Mouse (Mus musculus) CH12.LX (cell line): Measurements from ENCODE around the gene Gng12. TPM values are rescaled to one million over a fixed set of nuclear protein-coding genes. Genes with fewer than 3 reads are reported as not detected.

ENCODE experiments used
- DNase-seq: peaks from one replicate; pipeline ENCODE4 v3.0.0-alpha.2; 2013; ENCODE audit errors: extremely low read depth
- H3K27ac ChIP-seq: 2 replicates; pipeline ENCODE4 v1.5.1; 2012; ENCODE audit warnings: low read depth, mild to moderate bottlenecking, control low read depth, moderate library complexity; ENCODE audit not compliant: insufficient read depth
- H3K27me3 ChIP-seq: replicated peaks from 2 replicates; pipeline ENCODE3; 2012; ENCODE audit warnings: inconsistent platforms
- H3K36me3 ChIP-seq, 2 experiments: replicated peaks in 1 of 2; 2 replicates each; pipeline versions ENCODE3 to v1.6.1; 2012; ENCODE audit warnings: inconsistent platforms in 1 of 2, low read length in 1 of 2, mild to moderate bottlenecking in 1 of 2, mixed read lengths in 1 of 2, moderate library complexity in 1 of 2; ENCODE audit not compliant: control insufficient read depth in 1 of 2, insufficient read depth in 1 of 2
- H3K4me1 ChIP-seq, 2 experiments: 2 replicates each; pipeline ENCODE4 v1.6.1; 2012; ENCODE audit warnings: inconsistent platforms in 1 of 2, moderate library complexity in 1 of 2; ENCODE audit not compliant: insufficient read depth in 2 of 2, control insufficient read depth in 1 of 2
- H3K4me2 ChIP-seq: 2 replicates; pipeline ENCODE4 v1.6.1; 2012; ENCODE audit warnings: low read depth, mild to moderate bottlenecking, control low read depth; ENCODE audit not compliant: poor library complexity, insufficient read depth, severe bottlenecking
- H3K4me3 ChIP-seq, 3 experiments: fragments of 150-350 bp in 1 of 3; sonication (generic) in 1 of 3; replicated peaks in 1 of 3; 2 replicates each; pipeline versions ENCODE3 to v1.5.1; 2011 to 2012; ENCODE audit warnings: low read depth in 2 of 3, low read length in 2 of 3, mild to moderate bottlenecking in 2 of 3, moderate library complexity in 2 of 3, control low read depth in 1 of 3, improper control_type of control experiment in 1 of 3, inconsistent platforms in 1 of 3, mixed read lengths in 1 of 3; ENCODE audit not compliant: poor library complexity in 1 of 3
- H3K79me2 ChIP-seq: replicated peaks from 2 replicates; pipeline ENCODE4 v1.6.1; 2012; ENCODE audit warnings: mild to moderate bottlenecking, moderate library complexity; ENCODE audit not compliant: control insufficient read depth, poor library complexity, insufficient read depth, severe bottlenecking; ENCODE audit errors: extremely low read depth
- H3K9ac ChIP-seq: 2 replicates; pipeline ENCODE4 v1.6.1; 2012; ENCODE audit warnings: low read depth, mild to moderate bottlenecking, control low read depth, moderate library complexity; ENCODE audit not compliant: insufficient read depth
- H3K9me3 ChIP-seq: replicated peaks from 2 replicates; pipeline ENCODE3; 2012; ENCODE audit warnings: low read length, inconsistent platforms, mixed read lengths
- CHD2 ChIP-seq: IDR thresholded peaks from 2 replicates; pipeline ENCODE4 v1.6.1; 2011; ENCODE audit warnings: low read length, improper control_type of control experiment
- CTCF ChIP-seq, 2 experiments: IDR thresholded peaks in 1 of 2; conservative IDR thresholded peaks in 1 of 2; 2 replicates each; pipeline ENCODE4 v1.5.1; 2011 to 2012; ENCODE audit warnings: low read depth in 2 of 2, low read length in 2 of 2, improper control_type of control experiment in 1 of 2, inconsistent platforms in 1 of 2, mild to moderate bottlenecking in 1 of 2, moderate library complexity in 1 of 2
- E2F4 ChIP-seq: IDR thresholded peaks from 2 replicates; pipeline ENCODE4 v1.6.1; 2011; ENCODE audit warnings: low read depth, low read length, improper control_type of control experiment; ENCODE audit not compliant: insufficient replicate concordance
- ETS1 ChIP-seq: conservative IDR thresholded peaks from 2 replicates; pipeline ENCODE4 v1.6.1; 2012; ENCODE audit warnings: low read depth, mild to moderate bottlenecking, inconsistent platforms, low read length, improper control_type of control experiment, moderate library complexity
- GABPA ChIP-seq: IDR thresholded peaks from 2 replicates; pipeline ENCODE4 v1.6.1; 2012; ENCODE audit warnings: low read depth, low read length, improper control_type of control experiment, inconsistent platforms; ENCODE audit not compliant: insufficient replicate concordance
- HCFC1 ChIP-seq: IDR thresholded peaks from 2 replicates; pipeline ENCODE4 v1.6.1; 2012; ENCODE audit warnings: low read depth, mild to moderate bottlenecking, inconsistent platforms, low read length, improper control_type of control experiment
- IRF4 ChIP-seq: IDR thresholded peaks from 2 replicates; pipeline ENCODE4 v1.6.1; 2014; ENCODE audit warnings: low read depth, mild to moderate bottlenecking, inconsistent platforms, low read length, improper control_type of control experiment
- JUN ChIP-seq: IDR thresholded peaks from 2 replicates; pipeline ENCODE4 v1.6.1; 2011; ENCODE audit warnings: low read depth, mild to moderate bottlenecking, low read length, improper control_type of control experiment, moderate library complexity; ENCODE audit not compliant: insufficient read depth
- MEF2A ChIP-seq: IDR thresholded peaks from 2 replicates; pipeline ENCODE4 v1.6.1; 2014; ENCODE audit warnings: low read depth, mild to moderate bottlenecking, inconsistent platforms, low read length, improper control_type of control experiment, borderline replicate concordance
- MYC ChIP-seq: IDR thresholded peaks from 2 replicates; pipeline ENCODE4 v1.6.1; 2011; ENCODE audit warnings: low read depth, mild to moderate bottlenecking, improper control_type of control experiment, low read length
- NELFE ChIP-seq: IDR thresholded peaks from 2 replicates; pipeline ENCODE4 v1.6.1; 2011; ENCODE audit warnings: low read depth, low read length, improper control_type of control experiment
- NRF1 ChIP-seq: IDR thresholded peaks from 2 replicates; pipeline ENCODE4 v1.6.1; 2014; ENCODE audit warnings: low read depth, mild to moderate bottlenecking, inconsistent platforms, low read length, improper control_type of control experiment, moderate library complexity
- POLR2A ChIP-seq: IDR thresholded peaks from 2 replicates; pipeline ENCODE4 v1.6.1; 2011; ENCODE audit warnings: low read depth, mild to moderate bottlenecking, improper control_type of control experiment, low read length
- POLR2AphosphoS2 ChIP-seq: IDR thresholded peaks from 2 replicates; pipeline ENCODE4 v1.6.1; 2011; ENCODE audit warnings: low read depth, low read length, improper control_type of control experiment
- RAD21 ChIP-seq: IDR thresholded peaks from 2 replicates; pipeline ENCODE4 v1.6.1; 2011; ENCODE audit warnings: low read depth, mild to moderate bottlenecking, low read length, improper control_type of control experiment, moderate library complexity
- SIN3A ChIP-seq: IDR thresholded peaks from 2 replicates; pipeline ENCODE4 v1.6.1; 2012; ENCODE audit warnings: low read length, improper control_type of control experiment, inconsistent platforms
- SMC3 ChIP-seq: IDR thresholded peaks from 2 replicates; pipeline ENCODE4 v1.6.1; 2011; ENCODE audit warnings: low read depth, low read length, improper control_type of control experiment
- TCF12 ChIP-seq: IDR thresholded peaks from 2 replicates; pipeline ENCODE4 v1.6.1; 2014; ENCODE audit warnings: low read depth, mild to moderate bottlenecking, inconsistent platforms, low read length, improper control_type of control experiment
- UBTF ChIP-seq: IDR thresholded peaks from 2 replicates; pipeline ENCODE4 v1.6.1; 2012; ENCODE audit warnings: low read depth, mild to moderate bottlenecking, inconsistent platforms, low read length, improper control_type of control experiment, moderate library complexity
- USF1 ChIP-seq: IDR thresholded peaks from 2 replicates; pipeline ENCODE4 v1.6.1; 2014; ENCODE audit warnings: low read depth, mild to moderate bottlenecking, inconsistent platforms, low read length, improper control_type of control experiment
- USF2 ChIP-seq: conservative IDR thresholded peaks from 2 replicates; pipeline ENCODE4 v1.6.1; 2011; ENCODE audit warnings: low read depth, low read length, improper control_type of control experiment
- dilution Hi-C: fragments of 300-500 bp; cut with MboI; formaldehyde crosslinking; loops from 2 replicates; pipeline ENCODE4 v1.14.3; 2020; ENCODE audit warnings: low sequenced_read_pairs; ENCODE audit not compliant: extremely low pct_unique_long_range_greater_than_20kb, extremely low pct_ligation_motif_present
- in situ Hi-C: fragments of 300-500 bp; cut with MboI; formaldehyde crosslinking; loops from 3 replicates; pipeline ENCODE4 v1.14.3; 2019; ENCODE audit warnings: low sequenced_read_pairs, low pct_ligation_motif_present, low pct_unique_long_range_greater_than_20kb, mixed read lengths
- polyA plus RNA-seq: library from polyadenylated mRNA; unstranded; fragments of >175 nt; gene quantifications from 2 replicates; pipeline ENCODE4 v1.2.1, GENCODE M21; 2012; ENCODE audit warnings: low read depth; ENCODE audit not compliant: insufficient read length
- total RNA-seq, 2 experiments: library from RNA; depleted of rRNA; stranded (reverse); fragments of 300-350 nt in 1 of 2; fragments of >200 nt in 1 of 2; gene quantifications; 2 replicates each; pipeline ENCODE4 v1.2.3; 2012 to 2014

Gng12 gene
- total and polyA plus RNA-seq, 3 experiments = 3.9 to 20.8 (median 12.2) TPM

- no peak for DNase-seq
- no peaks in the 10 kb centered on the region for H3K36me3 ChIP-seq
- no peak overlapping the region for H3K4me2 ChIP-seq
- no peaks in the 10 kb centered on the region for H3K9me3 ChIP-seq
- dilution Hi-C loops (no loop called here), in situ Hi-C loops (no loop called here)
- H3K9ac ChIP-seq = no peak overlapping the region
- H3K79me2 ChIP-seq = no peaks in the 10 kb centered on the region
- H3K27me3 ChIP-seq = no peaks in the 10 kb centered on the region
- TF ChIP-seq USF1 (no peak), NRF1 (no peak), RAD21 (no peak), SMC3 (no peak), TCF12 (no peak)
- TF ChIP-seq, all 38 proteins: peak for 0
- peaks cover 0 to 3% of the 10 kb centered on the region in 2 experiments; a peak in 1 of 4 replicates for H3K4me1 ChIP-seq
- H3K27ac ChIP-seq = no peak overlapping the region
- H3K4me3 ChIP-seq = no peak overlapping the region
Observed at GRCm38 (mm10) chr6:66922501-66922900, 26.3 kb downstream of the Gng12 start.

GRCm38 (mm10) chr6:66923851-66924250 is 27.7 kb downstream of the Gng12 start:
- H3K27me3 ChIP-seq = no peaks in the 10 kb centered on the region
- no peak for DNase-seq
- no peak overlapping the region for H3K4me3 ChIP-seq
- H3K79me2 ChIP-seq = no peaks in the 10 kb centered on the region
- no peaks in the 10 kb centered on the region for H3K36me3 ChIP-seq
- H3K27ac ChIP-seq = no peak overlapping the region
- in situ Hi-C loops = no loop called here
- no peaks in the 10 kb centered on the region for H3K9me3 ChIP-seq
- H3K9ac ChIP-seq = no peak overlapping the region
- no peak overlapping the region for H3K4me2 ChIP-seq
- TF ChIP-seq ETS1 (no peak), GABPA (no peak), USF2 (no peak), IRF4 (no peak), HCFC1 (no peak), CHD2 (no peak), MEF2A (no peak), CTCF (conservative IDR thresholded peaks at IDR 0.05 in 1 of 2, IDR thresholded peaks at IDR 0.05 in 1 of 2; ENCODE audit: low read depth in 2 of 2, low read length in 2 of 2) (no peak), E2F4 (no peak), NELFE (no peak), SIN3A (no peak), USF1 (no peak), MYC (no peak), POLR2A (no peak), UBTF (no peak), JUN (no peak), POLR2AphosphoS2 (no peak), RAD21 (no peak)
- TF ChIP-seq, all 38 proteins: peak for 0
- dilution Hi-C loops = no loop called here
- peaks cover 0 to 12% of the 10 kb centered on the region in 2 experiments; a peak in 1 of 4 replicates for H3K4me1 ChIP-seq
